Mouse (Mus musculus): Measurements from ENCODE around the gene Tubg1. TPM values are rescaled to one million over a fixed set of nuclear protein-coding genes. Genes with fewer than 3 reads are reported as not detected.

The Tubg1 gene
- polyA plus RNA-seq, 1 experiment: 18.6 TPM

DNA sequence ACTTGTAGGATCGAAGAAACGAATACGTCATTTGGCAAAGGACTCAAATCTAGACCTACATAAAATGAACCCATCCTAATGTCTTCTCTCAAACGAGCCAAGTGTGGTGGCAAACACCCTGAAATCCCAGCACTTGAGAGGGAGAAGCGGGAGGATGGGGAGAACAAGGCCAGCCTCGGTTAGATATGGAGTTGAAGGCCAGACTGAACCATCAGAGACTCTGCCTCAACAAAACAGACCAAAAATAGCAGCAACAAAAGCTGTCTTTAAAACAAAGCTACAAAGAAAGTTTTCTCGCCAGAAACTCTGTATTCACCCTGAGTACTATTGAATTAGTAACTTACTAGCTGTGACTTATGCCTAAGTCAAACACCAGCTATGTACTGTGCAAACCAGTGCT, 17.3 kb downstream of the Tubg1 start:
- Histone ChIP-seq H3K4me3 (ENCODE audit: insufficient read depth, low read length) (no peak overlapping the region), H3K27ac (ENCODE audit: insufficient read depth, low read depth, low read length) (no peak overlapping the region), H3K4me1 (ENCODE audit: control insufficient read depth, insufficient read depth, low read length) (peaks cover 3% of the 10 kb centered on the region)
- TF ChIP-seq POLR2A (IDR thresholded peaks at IDR 0.05; ENCODE audit: borderline replicate concordance, low read depth, low read length) (no peak), CTCF (IDR thresholded peaks at IDR 0.05; ENCODE audit: low read depth, low read length) (no peak)

DNA sequence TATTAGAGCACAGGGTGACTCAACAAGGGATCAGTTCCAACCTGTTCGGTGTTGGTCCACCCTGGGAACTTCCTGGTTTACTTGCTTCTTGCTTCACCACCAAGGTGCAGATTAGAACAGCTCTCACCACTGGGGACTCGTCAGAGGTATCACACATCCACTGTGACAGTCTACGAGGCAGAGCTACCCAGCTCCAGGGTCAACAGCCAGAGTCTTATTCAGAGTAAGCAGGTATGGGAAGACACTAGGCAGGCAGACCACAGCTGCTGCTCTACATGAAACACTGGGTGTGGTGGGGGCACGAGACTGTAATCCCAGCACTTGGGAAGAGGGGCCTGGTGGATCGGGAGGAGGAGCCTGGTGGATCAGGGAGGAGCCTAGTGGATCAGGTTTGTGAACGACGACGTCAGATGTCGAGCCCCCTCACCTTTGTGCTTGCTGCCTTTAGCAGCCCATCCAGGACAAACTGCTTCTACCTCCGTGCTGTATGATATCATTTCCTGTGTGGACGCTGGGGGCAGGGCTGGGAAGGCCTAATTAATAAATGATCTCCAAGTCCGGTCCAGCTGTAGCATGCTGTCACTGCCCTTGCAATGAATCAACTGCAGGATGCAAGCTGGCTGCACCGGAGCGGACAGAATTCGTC, 18.9 kb downstream of the Tubg1 start:
- H3K27ac ChIP-seq (ENCODE audit: insufficient read depth, low read depth, low read length): no peak overlapping the region
- TF ChIP-seq POLR2A (IDR thresholded peaks at IDR 0.05; ENCODE audit: borderline replicate concordance, low read depth, low read length) (no peak), CTCF (IDR thresholded peaks at IDR 0.05; ENCODE audit: low read depth, low read length) (no peak)
- no peak overlapping the region for H3K4me3 ChIP-seq (ENCODE audit: insufficient read depth, low read length)
- peaks cover 3% of the 10 kb centered on the region for H3K4me1 ChIP-seq (ENCODE audit: control insufficient read depth, insufficient read depth, low read length)

DNA sequence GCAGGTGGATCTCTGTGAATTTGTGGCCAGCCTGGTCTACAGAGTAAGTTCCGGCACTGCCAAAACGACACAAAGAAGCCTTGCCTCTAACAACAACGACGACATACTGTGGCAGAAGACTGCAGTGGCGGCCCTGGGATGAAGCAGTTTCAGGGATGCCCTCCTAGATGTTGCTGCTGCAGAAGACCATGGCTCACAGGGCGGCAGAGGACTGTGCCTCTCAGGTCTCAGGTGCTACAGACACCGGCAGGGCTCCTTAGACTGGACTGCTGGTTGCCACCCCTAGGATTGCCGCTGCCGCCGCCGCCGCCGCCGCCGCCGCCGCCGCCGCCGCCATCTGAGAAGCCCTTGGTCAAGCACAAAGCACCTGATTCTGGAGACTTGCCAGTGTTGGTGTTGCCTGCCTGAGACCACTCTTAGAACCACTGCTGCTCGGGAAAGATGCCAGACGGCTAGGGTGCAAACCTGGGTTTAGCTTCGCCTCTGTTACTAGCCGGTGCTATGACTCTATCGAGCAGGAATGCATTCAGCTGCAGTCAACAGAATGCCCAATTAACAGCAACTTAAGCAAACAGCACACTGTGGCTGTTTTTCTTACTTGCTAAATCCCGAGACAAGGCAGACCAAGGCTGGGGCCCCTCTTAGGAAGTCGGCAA, 20.6 kb downstream of the Tubg1 start:
- no peak overlapping the region for H3K27ac ChIP-seq (ENCODE audit: insufficient read depth, low read depth, low read length)
- H3K4me1 ChIP-seq (ENCODE audit: control insufficient read depth, insufficient read depth, low read length): peaks cover 6% of the 10 kb centered on the region; the same call in 1 of the 2 replicates
- no peak overlapping the region for H3K4me3 ChIP-seq (ENCODE audit: insufficient read depth, low read length)
- TF ChIP-seq CTCF (IDR thresholded peaks at IDR 0.05; ENCODE audit: low read depth, low read length) (no peak), POLR2A (IDR thresholded peaks at IDR 0.05; ENCODE audit: borderline replicate concordance, low read depth, low read length) (no peak)

DNA sequence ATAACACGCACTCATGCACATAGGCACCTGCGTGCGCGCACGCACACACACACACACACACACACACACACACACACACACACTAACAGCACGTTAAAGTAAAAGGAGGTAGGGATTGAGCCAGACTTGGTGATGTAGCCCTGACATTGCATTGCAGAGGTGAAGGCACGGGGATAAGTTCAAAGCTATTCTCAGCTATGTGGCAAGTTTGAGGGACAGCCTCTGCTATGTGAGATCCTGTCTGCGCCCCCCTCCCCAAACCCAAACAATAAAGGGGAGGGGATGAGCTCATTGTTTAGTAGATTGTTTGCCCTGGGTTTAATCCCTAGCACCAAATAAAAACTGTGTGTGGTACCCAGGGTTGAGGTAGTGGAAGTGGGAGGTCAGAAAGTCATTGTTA, 21.4 kb downstream of the Tubg1 start:
- TF ChIP-seq CTCF (IDR thresholded peaks at IDR 0.05; ENCODE audit: low read depth, low read length) (no peak), POLR2A (IDR thresholded peaks at IDR 0.05; ENCODE audit: borderline replicate concordance, low read depth, low read length) (no peak)
- Histone ChIP-seq H3K4me1 (ENCODE audit: control insufficient read depth, insufficient read depth, low read length) (peaks cover 6% of the 10 kb centered on the region; the same call in 1 of the 2 replicates), H3K27ac (ENCODE audit: insufficient read depth, low read depth, low read length) (no peak overlapping the region), H3K4me3 (ENCODE audit: insufficient read depth, low read length) (no peak overlapping the region)

DNA sequence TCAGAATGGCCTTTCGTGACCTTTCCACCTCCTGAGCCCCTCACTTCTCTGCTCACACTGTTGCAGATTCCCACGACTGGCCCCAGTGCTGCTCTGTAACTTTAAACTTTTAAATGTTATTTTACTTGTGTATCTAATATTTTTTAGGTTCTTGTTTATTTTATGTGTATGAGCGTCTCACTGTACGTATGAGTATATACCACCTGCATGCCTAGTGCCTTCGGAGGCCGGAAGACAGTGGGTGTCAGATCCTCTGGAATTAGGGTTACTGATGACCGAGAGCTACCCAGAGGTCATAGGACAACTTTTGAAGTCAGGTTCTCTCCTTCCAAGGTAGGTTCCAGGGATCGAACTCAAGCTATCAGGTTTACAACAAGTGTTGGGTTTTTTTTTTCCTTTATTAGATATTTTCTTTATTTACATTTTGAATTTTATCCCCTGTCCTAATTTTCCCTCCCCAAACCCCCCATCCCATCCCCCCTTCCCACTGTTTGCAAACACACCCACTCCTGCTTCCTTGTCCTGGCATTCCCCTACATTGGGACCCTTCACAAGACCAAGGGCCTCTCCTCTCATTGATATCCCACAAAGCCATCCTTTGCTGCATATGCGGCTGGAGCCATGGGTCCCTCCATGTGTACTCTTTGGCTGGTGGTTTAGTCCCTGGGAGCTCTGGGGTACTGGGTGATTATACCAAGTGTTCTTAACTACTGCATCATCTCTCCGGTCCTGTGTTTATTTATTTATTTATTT, 22.7 kb downstream of the Tubg1 start:
- no peak overlapping the region for H3K4me3 ChIP-seq (ENCODE audit: insufficient read depth, low read length)
- H3K4me1 ChIP-seq (ENCODE audit: control insufficient read depth, insufficient read depth, low read length): peaks cover 6% of the 10 kb centered on the region; the same call in 1 of the 2 replicates
- TF ChIP-seq CTCF (IDR thresholded peaks at IDR 0.05; ENCODE audit: low read depth, low read length): no peak
- no peak for TF ChIP-seq POLR2A (IDR thresholded peaks at IDR 0.05; ENCODE audit: borderline replicate concordance, low read depth, low read length)
- no peak overlapping the region for H3K27ac ChIP-seq (ENCODE audit: insufficient read depth, low read depth, low read length)

DNA sequence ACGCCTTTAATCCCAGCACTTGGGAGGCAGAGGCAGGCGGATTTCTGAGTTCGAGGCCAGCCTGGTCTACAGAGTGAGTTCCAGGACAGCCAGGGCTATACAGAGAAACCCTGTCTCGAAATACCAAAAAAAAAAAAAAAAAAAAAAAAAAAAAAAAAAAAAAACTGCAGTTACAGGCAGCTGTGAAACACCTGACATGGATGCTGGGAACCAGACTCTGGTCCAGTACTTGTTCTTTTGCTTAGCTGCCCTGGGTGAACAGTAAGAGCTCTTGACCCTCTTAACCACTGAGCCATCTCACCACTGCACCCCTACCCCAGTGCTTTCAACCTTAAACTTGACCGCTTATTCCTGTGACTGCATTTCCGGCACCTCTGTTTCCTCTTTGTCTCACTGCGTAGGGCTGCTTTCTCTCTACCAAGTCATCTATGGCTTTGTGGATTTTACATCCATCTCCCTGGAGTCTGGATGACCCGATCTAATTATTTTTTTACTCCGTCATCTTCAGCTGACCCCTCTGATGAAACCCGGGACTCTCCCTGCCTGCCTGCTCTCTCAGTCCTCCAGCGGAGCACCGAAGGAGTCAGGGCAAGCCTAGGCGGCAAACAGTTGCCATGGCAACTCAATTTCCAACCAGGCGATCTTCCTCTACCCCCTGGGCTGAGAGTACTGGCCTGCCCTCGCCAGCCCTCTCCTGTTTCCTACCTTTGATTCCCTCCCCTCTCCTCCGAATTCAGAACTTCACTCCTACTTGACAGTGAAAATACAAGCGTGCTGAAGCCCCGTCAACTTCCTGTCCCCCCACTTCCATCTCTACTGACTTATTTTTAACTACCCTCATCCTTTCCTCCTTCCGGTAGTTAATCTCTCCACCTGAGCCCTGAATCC, 23.8 kb downstream of the Tubg1 start:
- H3K4me1 ChIP-seq (ENCODE audit: control insufficient read depth, insufficient read depth, low read length): peaks cover 6% of the 10 kb centered on the region; the same call in 1 of the 2 replicates
- peak overlapping the region; percentile 51 for H3K4me3 ChIP-seq (ENCODE audit: insufficient read depth, low read length)
- TF ChIP-seq CTCF (IDR thresholded peaks at IDR 0.05; ENCODE audit: low read depth, low read length) (no peak), POLR2A (IDR thresholded peaks at IDR 0.05; ENCODE audit: borderline replicate concordance, low read depth, low read length) (no peak)
- peak overlapping the region; percentile 11 for H3K27ac ChIP-seq (ENCODE audit: insufficient read depth, low read depth, low read length)

DNA sequence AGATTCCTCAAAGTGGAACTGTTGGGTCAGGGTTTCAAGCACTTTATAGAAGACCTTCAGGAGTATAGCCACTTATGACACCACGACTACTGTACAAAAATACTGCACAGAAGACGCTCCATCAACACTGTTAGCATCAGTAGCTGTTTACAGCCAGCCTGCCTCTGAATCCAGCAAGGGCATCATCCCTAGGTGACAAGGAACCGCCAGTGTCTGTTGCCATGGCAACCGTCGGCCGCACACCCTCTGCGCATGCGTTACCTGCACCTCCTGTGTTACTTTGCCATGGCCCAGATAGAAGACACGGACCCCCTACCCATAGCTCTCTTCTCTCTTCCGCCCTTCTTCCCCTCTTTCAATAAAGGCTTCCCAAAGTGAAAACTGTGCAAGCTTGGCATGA, 26.6 kb downstream of the Tubg1 start:
- TF ChIP-seq CTCF (IDR thresholded peaks at IDR 0.05; ENCODE audit: low read depth, low read length): no peak
- no peak overlapping the region for H3K4me3 ChIP-seq (ENCODE audit: insufficient read depth, low read length)

DNA sequence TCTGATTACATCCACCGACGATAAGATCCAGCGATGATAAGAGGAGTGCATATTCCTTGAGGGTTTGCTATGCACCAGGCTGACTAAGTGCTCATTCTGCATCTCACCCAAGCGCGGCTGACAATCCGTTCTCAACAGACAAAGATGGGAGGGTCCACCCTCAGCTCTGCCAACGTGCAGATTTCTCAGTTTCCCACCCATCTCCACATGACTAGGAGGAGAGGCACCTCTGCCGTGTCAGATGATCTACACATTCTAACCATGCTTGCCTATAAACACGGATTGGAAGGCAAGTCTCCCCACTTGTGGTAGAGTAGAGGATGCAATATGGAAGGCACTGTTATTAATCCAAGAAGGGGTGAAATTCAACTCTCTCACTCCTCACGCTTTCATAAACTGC, 29.0 kb downstream of the Tubg1 start:
- no peak overlapping the region for H3K4me3 ChIP-seq (ENCODE audit: insufficient read depth, low read length)
- TF ChIP-seq POLR2A (IDR thresholded peaks at IDR 0.05; ENCODE audit: borderline replicate concordance, low read depth, low read length): no peak
- no peak for TF ChIP-seq CTCF (IDR thresholded peaks at IDR 0.05; ENCODE audit: low read depth, low read length)
- H3K4me1 ChIP-seq (ENCODE audit: control insufficient read depth, insufficient read depth, low read length): peaks cover 11% of the 10 kb centered on the region
- no peak overlapping the region for H3K27ac ChIP-seq (ENCODE audit: insufficient read depth, low read depth, low read length)

More for the DNA sequence above, 26.6 kb downstream of the Tubg1 start:
- Histone ChIP-seq H3K27ac (ENCODE audit: insufficient read depth, low read depth, low read length) (no peak overlapping the region), H3K4me1 (ENCODE audit: control insufficient read depth, insufficient read depth, low read length) (peaks cover 11% of the 10 kb centered on the region)
